Mouse (Mus musculus): ENCODE data around the gene Prrt3. TPM values are rescaled to one million over a fixed set of nuclear protein-coding genes. Genes with fewer than 3 reads are reported as not detected.

Gene Prrt3
- polyA plus RNA-seq, 1 experiment from 2014 or later = 14.2 TPM

- Histone ChIP-seq H3K27ac (ENCODE audit: low read depth, low read length) (no peak overlapping the region), H3K9me3 (ENCODE audit: control insufficient read depth, low read length) (no peaks in the 10 kb centered on the region), H3K4me1 (ENCODE audit: control insufficient read depth, insufficient read depth, low read depth, low read length) (peaks cover 9% of the 10 kb centered on the region; the same call in 1 of the 2 replicates), H3K36me3 (ENCODE audit: control insufficient read depth, insufficient read depth, low read length) (no peaks in the 10 kb centered on the region), H3K4me3 (ENCODE audit: low read length) (no peak overlapping the region), H3K4me2 (ENCODE audit: low read length) (no peak overlapping the region), H3K9ac (ENCODE audit: low read depth, low read length) (no peak overlapping the region; the same call in 1 of the 2 replicates), H3K27me3 (replicated peaks; ENCODE audit: control insufficient read depth, insufficient read depth, low read length) (peaks cover 16% of the 10 kb centered on the region)
- 57% methylated on average over 3 of the region's 3 CpGs for WGBS
- no peak for ATAC-seq
Observed at GRCm38 (mm10) chr6:113468512-113468911, 33.2 kb downstream of the Prrt3 start.

- ATAC-seq = peak; percentile 59
- H3K9ac ChIP-seq (ENCODE audit: low read depth, low read length) = no peak overlapping the region
- WGBS = 48% methylated on average over 5 of the region's 5 CpGs
Observed at GRCm38 (mm10) chr6:113465602-113466001, 36.1 kb downstream of the Prrt3 start.

GRCm38 (mm10) chr6:113464040-113464439 lies 37.7 kb downstream of the Prrt3 start:
- Histone ChIP-seq H3K27ac (ENCODE audit: low read depth, low read length) (no peak overlapping the region), H3K27me3 (replicated peaks; ENCODE audit: control insufficient read depth, insufficient read depth, low read length) (no peaks in the 10 kb centered on the region), H3K4me2 (ENCODE audit: low read length) (no peak overlapping the region), H3K36me3 (ENCODE audit: control insufficient read depth, insufficient read depth, low read length) (no peaks in the 10 kb centered on the region), H3K4me1 (ENCODE audit: control insufficient read depth, insufficient read depth, low read depth, low read length) (peaks cover 1% of the 10 kb centered on the region; the same call in 1 of the 2 replicates), H3K9ac (ENCODE audit: low read depth, low read length) (no peak overlapping the region), H3K9me3 (ENCODE audit: control insufficient read depth, low read length) (no peaks in the 10 kb centered on the region), H3K4me3 (ENCODE audit: low read length) (no peak overlapping the region)
- 66% methylated on average over 7 of the region's 7 CpGs for WGBS
- no peak for ATAC-seq

More at GRCm38 (mm10) chr6:113465602-113466001, 36.1 kb downstream of the Prrt3 start:
- no peak overlapping the region for H3K4me2 ChIP-seq (ENCODE audit: low read length)
- H3K36me3 ChIP-seq (ENCODE audit: control insufficient read depth, insufficient read depth, low read length) = no peaks in the 10 kb centered on the region
- no peak overlapping the region for H3K27ac ChIP-seq (ENCODE audit: low read depth, low read length)
- peaks cover 9% of the 10 kb centered on the region; the same call in 1 of the 2 replicates for H3K4me1 ChIP-seq (ENCODE audit: control insufficient read depth, insufficient read depth, low read depth, low read length)
- H3K9me3 ChIP-seq (ENCODE audit: control insufficient read depth, low read length) = no peaks in the 10 kb centered on the region
- H3K4me3 ChIP-seq (ENCODE audit: low read length) = no peak overlapping the region
- H3K27me3 ChIP-seq (replicated peaks; ENCODE audit: control insufficient read depth, insufficient read depth, low read length) = peaks cover 5% of the 10 kb centered on the region; the same call in 1 of the 2 replicates

GRCm38 (mm10) chr6:113458635-113459034 lies 43.1 kb downstream of the Prrt3 start:
- Histone ChIP-seq H3K4me3 (ENCODE audit: low read length) (no peak overlapping the region), H3K27ac (ENCODE audit: low read depth, low read length) (no peak overlapping the region), H3K9me3 (ENCODE audit: control insufficient read depth, low read length) (no peaks in the 10 kb centered on the region), H3K4me1 (ENCODE audit: control insufficient read depth, insufficient read depth, low read depth, low read length) (no peaks in the 10 kb centered on the region), H3K36me3 (ENCODE audit: control insufficient read depth, insufficient read depth, low read length) (no peaks in the 10 kb centered on the region), H3K27me3 (replicated peaks; ENCODE audit: control insufficient read depth, insufficient read depth, low read length) (no peaks in the 10 kb centered on the region), H3K9ac (ENCODE audit: low read depth, low read length) (0 out of 2 replicates have a peak overlapping the region, but pooled peaks have one; percentile 2), H3K4me2 (ENCODE audit: low read length) (no peak overlapping the region)
- no peak for ATAC-seq
- WGBS = 72% methylated on average over 10 of the region's 10 CpGs

- Histone ChIP-seq H3K4me2 (ENCODE audit: low read length) (no peak within 1 kb of the TSS), H3K9ac (ENCODE audit: low read depth, low read length) (0 out of 2 replicates have a peak within 1 kb of the TSS, but pooled peaks have one; percentile 2), H3K27me3 (replicated peaks; ENCODE audit: control insufficient read depth, insufficient read depth, low read length) (no peaks in the 10 kb centered on the region), H3K27ac (ENCODE audit: low read depth, low read length) (no peak within 1 kb of the TSS), H3K9me3 (ENCODE audit: control insufficient read depth, low read length) (no peaks in the 10 kb centered on the region), H3K4me1 (ENCODE audit: control insufficient read depth, insufficient read depth, low read depth, low read length) (no peaks in the 10 kb centered on the region), H3K36me3 (ENCODE audit: control insufficient read depth, insufficient read depth, low read length) (no peaks in the 10 kb centered on the region), H3K4me3 (ENCODE audit: low read length) (no peak within 1 kb of the TSS)
- WGBS = 80% methylated on average over 10 of the region's 10 CpGs
- ATAC-seq = no peak
Observed at GRCm38 (mm10) chr6:113457952-113458534, 43.7 kb downstream of the Prrt3 start, which contains the start of gene Il17re. TSS of gene Il17re (plus strand) at chr6:113458484.

GRCm38 (mm10) chr6:113455007-113455406 lies 46.7 kb downstream of the Prrt3 start:
- no peak for ATAC-seq
- Histone ChIP-seq H3K4me2 (ENCODE audit: low read length) (no peak overlapping the region), H3K27ac (ENCODE audit: low read depth, low read length) (no peak overlapping the region), H3K9me3 (ENCODE audit: control insufficient read depth, low read length) (no peaks in the 10 kb centered on the region), H3K9ac (ENCODE audit: low read depth, low read length) (no peak overlapping the region), H3K36me3 (ENCODE audit: control insufficient read depth, insufficient read depth, low read length) (no peaks in the 10 kb centered on the region), H3K27me3 (replicated peaks; ENCODE audit: control insufficient read depth, insufficient read depth, low read length) (no peaks in the 10 kb centered on the region), H3K4me1 (ENCODE audit: control insufficient read depth, insufficient read depth, low read depth, low read length) (no peaks in the 10 kb centered on the region), H3K4me3 (ENCODE audit: low read length) (no peak overlapping the region)
- 78% methylated on average over 5 of the region's 5 CpGs for WGBS

- Histone ChIP-seq H3K9ac (ENCODE audit: low read depth, low read length) (no peak overlapping the region), H3K9me3 (ENCODE audit: control insufficient read depth, low read length) (no peaks in the 10 kb centered on the region), H3K36me3 (ENCODE audit: control insufficient read depth, insufficient read depth, low read length) (peaks cover 17% of the 10 kb centered on the region), H3K4me1 (ENCODE audit: control insufficient read depth, insufficient read depth, low read depth, low read length) (no peaks in the 10 kb centered on the region), H3K27ac (ENCODE audit: low read depth, low read length) (no peak overlapping the region; the same call in 1 of the 2 replicates), H3K27me3 (replicated peaks; ENCODE audit: control insufficient read depth, insufficient read depth, low read length) (no peaks in the 10 kb centered on the region), H3K4me2 (ENCODE audit: low read length) (no peak overlapping the region), H3K4me3 (ENCODE audit: low read length) (no peak overlapping the region)
- ATAC-seq = peak; percentile 74
- 74% methylated on average over 2 of the region's 2 CpGs for WGBS
Observed at GRCm38 (mm10) chr6:113451839-113452238, 49.9 kb downstream of the Prrt3 start.

GRCm38 (mm10) chr6:113447639-113448038 lies 54.1 kb downstream of the Prrt3 start:
- Histone ChIP-seq H3K9me3 (ENCODE audit: control insufficient read depth, low read length) (no peaks in the 10 kb centered on the region), H3K9ac (ENCODE audit: low read depth, low read length) (no peak overlapping the region), H3K36me3 (ENCODE audit: control insufficient read depth, insufficient read depth, low read length) (peaks cover 19% of the 10 kb centered on the region), H3K4me3 (ENCODE audit: low read length) (no peak overlapping the region), H3K4me2 (ENCODE audit: low read length) (no peak overlapping the region), H3K27ac (ENCODE audit: low read depth, low read length) (no peak overlapping the region), H3K27me3 (replicated peaks; ENCODE audit: control insufficient read depth, insufficient read depth, low read length) (no peaks in the 10 kb centered on the region), H3K4me1 (ENCODE audit: control insufficient read depth, insufficient read depth, low read depth, low read length) (peaks cover 7% of the 10 kb centered on the region)
- ATAC-seq = peak; percentile 37; the same call in 1 of the 2 replicates
- 88% methylated on average over 4 of the region's 4 CpGs for WGBS

- Histone ChIP-seq H3K27ac (ENCODE audit: low read depth, low read length) (no peak overlapping the region), H3K4me3 (ENCODE audit: low read length) (no peak overlapping the region), H3K9ac (ENCODE audit: low read depth, low read length) (no peak overlapping the region), H3K4me1 (ENCODE audit: control insufficient read depth, insufficient read depth, low read depth, low read length) (peaks cover 7% of the 10 kb centered on the region), H3K4me2 (ENCODE audit: low read length) (no peak overlapping the region), H3K9me3 (ENCODE audit: control insufficient read depth, low read length) (no peaks in the 10 kb centered on the region), H3K27me3 (replicated peaks; ENCODE audit: control insufficient read depth, insufficient read depth, low read length) (no peaks in the 10 kb centered on the region), H3K36me3 (ENCODE audit: control insufficient read depth, insufficient read depth, low read length) (peaks cover 19% of the 10 kb centered on the region)
- 79% methylated on average over 7 of the region's 8 CpGs for WGBS
- no peak for ATAC-seq
Observed at GRCm38 (mm10) chr6:113444207-113444965, 57.3 kb downstream of the Prrt3 start.

Data from hindbrain, embryonic 16.5 days (tissue).